Mouse (Mus musculus) midbrain, postnatal 0 days (tissue): ENCODE results near the gene Tmem94. TPM values are rescaled to one million over a fixed set of nuclear protein-coding genes. Genes with fewer than 3 reads are reported as not detected.

Experiments
- ATAC-seq: fragments of 200-750 bp; cut with Nextera tagmentation; 2 replicates; pipeline ENCODE4 v1.8.0; 2017; ENCODE audit warnings: moderate number of reproducible peaks, mild to moderate bottlenecking, moderate TSS enrichment, moderate library complexity; ENCODE audit not compliant: low FRiP score
- DNase-seq: peaks from one replicate; pipeline ENCODE4 v3.0.0-alpha.2; 2015; ENCODE audit warnings: low spot score
- H3K27ac ChIP-seq: fragments of 300-500 bp; sonication (generic); 2 replicates; pipeline ENCODE4 v1.5.1; 2014; ENCODE audit warnings: low read depth, mild to moderate bottlenecking, low read length, mixed read lengths
- H3K27me3 ChIP-seq: fragments of 300-500 bp; sonication (generic); 2 replicates; pipeline ENCODE4 v1.6.1; 2014; ENCODE audit warnings: low read length, control low read depth, mixed read lengths; ENCODE audit not compliant: insufficient read depth
- H3K36me3 ChIP-seq: fragments of 300-500 bp; sonication (generic); 2 replicates; pipeline ENCODE4 v1.6.1; 2014; ENCODE audit warnings: low read length, control low read depth, mixed read lengths; ENCODE audit not compliant: insufficient read depth
- H3K4me1 ChIP-seq: fragments of 300-500 bp; sonication (generic); 2 replicates; pipeline ENCODE4 v1.6.1; 2014; ENCODE audit warnings: mild to moderate bottlenecking, control low read depth, antibody characterized with exemption, low read length, mixed read lengths; ENCODE audit not compliant: insufficient read depth
- H3K4me2 ChIP-seq: fragments of 300-500 bp; sonication (generic); 2 replicates; pipeline ENCODE4 v1.6.1; 2014; ENCODE audit warnings: low read depth, mild to moderate bottlenecking, low read length, mixed read lengths; ENCODE audit not compliant: poor library complexity, severe bottlenecking
- H3K4me3 ChIP-seq: fragments of 300-500 bp; sonication (generic); 2 replicates; pipeline ENCODE4 v1.5.1; 2014; ENCODE audit warnings: low read depth, mild to moderate bottlenecking, low read length, moderate library complexity
- H3K9ac ChIP-seq: fragments of 300-500 bp; sonication (generic); replicated peaks from 2 replicates; pipeline ENCODE4 v1.6.1; 2014; ENCODE audit warnings: mild to moderate bottlenecking, low read length, moderate library complexity, mixed read lengths; ENCODE audit not compliant: poor library complexity, severe bottlenecking
- H3K9me3 ChIP-seq: fragments of 300-500 bp; sonication (generic); 2 replicates; pipeline ENCODE4 v1.6.1; 2016; ENCODE audit warnings: low read length, control low read depth
- CTCF ChIP-seq: IDR thresholded peaks from 2 replicates; pipeline ENCODE4 v1.5.1; 2016; ENCODE audit warnings: antibody characterized with exemption, mild to moderate bottlenecking
- WGBS: fragments of 180-500 bp; shearing (Covaris S2); extraction: QIAGEN DNeasy Blood & Tissue Kit; methylation state at CpG from one replicate; pipeline ENCODE4 v1.1.7; 2014; 5-methylcytosine and 5-hydroxymethylcytosine counted together
- microRNA-seq: library from miRNA; unstranded; fragments of <30 nt; microRNA quantifications from one replicate; pipeline ENCODE4, GENCODE M21; 2016; ENCODE audit warnings: borderline number of aligned reads
- polyA plus RNA-seq: library from polyadenylated mRNA; unstranded; fragments of >200 nt; fragmentation: Nextera tagmentation; extraction: Ambion mirVana; gene quantifications from 2 replicates; pipeline ENCODE4 v1.2.1, GENCODE M21; 2015
- total RNA-seq: library from RNA; depleted of rRNA; stranded (reverse); fragments of >200 nt; gene quantifications from 2 replicates; pipeline ENCODE4 v1.2.3, GENCODE M21; 2014; rRNA removed

Tmem94 gene
- total and polyA plus RNA-seq, 2 experiments from 2014 or later, result 15.9 to 32.7 TPM

- ATAC-seq (no peak), DNase-seq (no peak)
- Histone ChIP-seq H3K36me3 (no peaks in the 10 kb centered on the region), H3K9me3 (no peaks in the 10 kb centered on the region), H3K4me1 (no peaks in the 10 kb centered on the region), H3K27me3 (no peaks in the 10 kb centered on the region), H3K4me2 (no peak overlapping the region), H3K9ac (no peak overlapping the region), H3K4me3 (no peak overlapping the region), H3K27ac (no peak overlapping the region)
- TF ChIP-seq CTCF, result no peak
- 72% methylated on average over 8 of the region's 8 CpGs for WGBS
Observed at GRCm38 (mm10) chr11:115844240-115844639, 79.0 kb downstream of the Tmem94 start.

- TF ChIP-seq CTCF, result no peak
- Histone ChIP-seq H3K36me3 (no peaks in the 10 kb centered on the region), H3K4me1 (no peaks in the 10 kb centered on the region), H3K27ac (no peak overlapping the region), H3K4me3 (no peak overlapping the region), H3K9me3 (no peaks in the 10 kb centered on the region), H3K4me2 (no peak overlapping the region), H3K27me3 (no peaks in the 10 kb centered on the region), H3K9ac (no peak overlapping the region)
- DNase-seq (no peak), ATAC-seq (no peak)
- 93% methylated on average over 2 of the region's 2 CpGs for WGBS
Observed at GRCm38 (mm10) chr11:115845819-115846218, 80.6 kb downstream of the Tmem94 start.

Small RNA genes within 50 kb of the gene (microRNA-seq; reads per million reads assigned to microRNA genes)
- not detected for gene Mir5621

Other genes starting within 250 kb of the Tmem94 start
- gene Sumo2, start 229.2 kb upstream of the Tmem94 start, total RNA-seq, result 543 and 643 TPM in 2 replicates
- gene Sumo2, start 229.2 kb upstream of the Tmem94 start, polyA plus RNA-seq, result 972 and 1,028 TPM in 2 replicates
- gene Nup85, start 201.0 kb upstream of the Tmem94 start, total RNA-seq, result 49.5 and 59.5 TPM in 2 replicates
- 75.6 and 80.3 TPM in 2 replicates for gene Nup85, start 201.0 kb upstream of the Tmem94 start, polyA plus RNA-seq
- gene Mrps7, start 161.5 kb upstream of the Tmem94 start, total RNA-seq, result 37.9 and 39.6 TPM in 2 replicates
- gene Mrps7, start 161.5 kb upstream of the Tmem94 start, polyA plus RNA-seq, result 77.8 and 81.8 TPM in 2 replicates
- 34.5 and 42.3 TPM in 2 replicates for gene Gga3, start 161.4 kb upstream of the Tmem94 start, total RNA-seq
- gene Gga3, start 161.4 kb upstream of the Tmem94 start, polyA plus RNA-seq, result 20.5 and 22.6 TPM in 2 replicates
- gene Mif4gd, start 152.5 kb upstream of the Tmem94 start, total RNA-seq, result 13.6 and 13.7 TPM in 2 replicates
- 15.7 and 17.7 TPM in 2 replicates for gene Mif4gd, start 152.5 kb upstream of the Tmem94 start, polyA plus RNA-seq
- gene Slc25a19, start 137.1 kb upstream of the Tmem94 start, total RNA-seq, result 33.7 and 35.7 TPM in 2 replicates
- 44.9 and 49.6 TPM in 2 replicates for gene Slc25a19, start 137.1 kb upstream of the Tmem94 start, polyA plus RNA-seq
- 85.8 and 87.0 TPM in 2 replicates for gene Grb2, start 56.8 kb upstream of the Tmem94 start, total RNA-seq
- gene Grb2, start 56.8 kb upstream of the Tmem94 start, polyA plus RNA-seq, result 153 and 158 TPM in 2 replicates
- gene Caskin2, start 48.2 kb downstream of the Tmem94 start, total RNA-seq, result 18.5 and 27.9 TPM in 2 replicates
- 7.2 and 8.3 TPM in 2 replicates for gene Caskin2, start 48.2 kb downstream of the Tmem94 start, polyA plus RNA-seq
- 25.0 and 27.7 TPM in 2 replicates for gene Tsen54, start 49.3 kb downstream of the Tmem94 start, total RNA-seq
- 14.8 and 15.5 TPM in 2 replicates for gene Tsen54, start 49.3 kb downstream of the Tmem94 start, polyA plus RNA-seq
- 0.99 and 1.0 TPM in 2 replicates for gene Llgl2, start 58.6 kb downstream of the Tmem94 start, total RNA-seq
- gene Llgl2, start 58.6 kb downstream of the Tmem94 start, polyA plus RNA-seq, result 0.51 and 0.81 TPM in 2 replicates
- not detected in 2 replicates for gene Myo15b, start 93.0 kb downstream of the Tmem94 start, total RNA-seq
- gene Myo15b, start 93.0 kb downstream of the Tmem94 start, polyA plus RNA-seq, result 0.09 and 0.29 TPM in 2 replicates
- gene Smim5, start 134.5 kb downstream of the Tmem94 start, total RNA-seq, result not detected in 2 replicates
- gene Smim5, start 134.5 kb downstream of the Tmem94 start, polyA plus RNA-seq, result 1.3 and 1.5 TPM in 2 replicates
- gene Smim6, start 146.6 kb downstream of the Tmem94 start, total RNA-seq, result not detected in 2 replicates
- gene Smim6, start 146.6 kb downstream of the Tmem94 start, polyA plus RNA-seq, result 0.26 TPM in 1 of 2 replicates, not detected in the other
- gene Sap30bp, start 167.8 kb downstream of the Tmem94 start, total RNA-seq, result 44.3 and 46.4 TPM in 2 replicates
- gene Sap30bp, start 167.8 kb downstream of the Tmem94 start, polyA plus RNA-seq, result 43.3 and 54.3 TPM in 2 replicates
- 18.9 and 20.4 TPM in 2 replicates for gene Recql5, start 168.0 kb downstream of the Tmem94 start, total RNA-seq
- gene Recql5, start 168.0 kb downstream of the Tmem94 start, polyA plus RNA-seq, result 8.0 and 10.5 TPM in 2 replicates
- 2.2 and 3.0 TPM in 2 replicates for gene Itgb4, start 209.3 kb downstream of the Tmem94 start, total RNA-seq
- gene Itgb4, start 209.3 kb downstream of the Tmem94 start, polyA plus RNA-seq, result 1.0 and 1.2 TPM in 2 replicates
- gene Galk1, start 247.3 kb downstream of the Tmem94 start, total RNA-seq, result 36.3 and 44.0 TPM in 2 replicates
- 47.7 and 49.5 TPM in 2 replicates for gene Galk1, start 247.3 kb downstream of the Tmem94 start, polyA plus RNA-seq